Mouse (Mus musculus) stomach, postnatal 0 days (tissue): ENCODE measurements around the gene Gm11733. TPM values are rescaled to one million over a fixed set of nuclear protein-coding genes. Genes with fewer than 3 reads are reported as not detected.

ENCODE experiments used
- ATAC-seq: fragments of 200-750 bp; cut with Nextera tagmentation; 2 replicates; pipeline ENCODE4 v1.8.0; 2017; ENCODE audit not compliant: low FRiP score, low TSS enrichment
- DNase-seq: peaks from one replicate; pipeline ENCODE4 v3.0.0-alpha.2; 2016; ENCODE audit warnings: low spot score
- H3K27ac ChIP-seq: fragments of 300-500 bp; sonication (generic); replicated peaks from 2 replicates; pipeline ENCODE4 v1.5.1; 2014; ENCODE audit warnings: mild to moderate bottlenecking, control low read depth
- H3K27me3 ChIP-seq: fragments of 300-500 bp; sonication (generic); 2 replicates; pipeline ENCODE4 v1.6.1; 2014; ENCODE audit warnings: low read length; ENCODE audit not compliant: control insufficient read depth, insufficient read depth
- H3K36me3 ChIP-seq: fragments of 300-500 bp; sonication (generic); 2 replicates; pipeline ENCODE4 v1.6.1; 2014; ENCODE audit warnings: low read length, mixed read lengths; ENCODE audit not compliant: control insufficient read depth, insufficient read depth
- H3K4me1 ChIP-seq: fragments of 300-500 bp; sonication (generic); replicated peaks from 2 replicates; pipeline ENCODE4 v1.6.1; 2014; ENCODE audit warnings: antibody characterized with exemption; ENCODE audit not compliant: control insufficient read depth, insufficient read depth
- H3K4me2 ChIP-seq: fragments of 300-500 bp; sonication (generic); replicated peaks from 2 replicates; pipeline ENCODE4 v1.6.1; 2014; ENCODE audit warnings: low read depth, mild to moderate bottlenecking, control low read depth, moderate library complexity
- H3K4me3 ChIP-seq: fragments of 300-500 bp; sonication (generic); 2 replicates; pipeline ENCODE4 v1.5.1; 2014; ENCODE audit warnings: low read depth, low read length, control low read depth
- H3K9ac ChIP-seq: fragments of 300-500 bp; sonication (generic); 2 replicates; pipeline ENCODE4 v1.6.1; 2014; ENCODE audit warnings: mild to moderate bottlenecking, low read length, control low read depth, mixed read lengths
- H3K9me3 ChIP-seq: fragments of 300-500 bp; sonication (generic); 2 replicates; pipeline ENCODE4 v1.6.1; 2016; ENCODE audit warnings: low read length; ENCODE audit not compliant: control insufficient read depth
- CTCF ChIP-seq: IDR thresholded peaks from 2 replicates; pipeline ENCODE4 v1.5.1; 2016; ENCODE audit warnings: antibody characterized with exemption, low read depth, mild to moderate bottlenecking, moderate library complexity
- EP300 ChIP-seq: optimal IDR thresholded peaks from 2 replicates; pipeline ENCODE3; 2016; ENCODE audit warnings: antibody characterized with exemption
- WGBS: fragments of 180-500 bp; shearing (Covaris S2); extraction: QIAGEN DNeasy Blood & Tissue Kit; methylation state at CpG from one replicate; pipeline ENCODE4 v1.1.7; 2014; 5-methylcytosine and 5-hydroxymethylcytosine counted together
- polyA plus RNA-seq: library from polyadenylated mRNA; unstranded; fragments of >200 nt; fragmentation: Nextera tagmentation; extraction: Ambion mirVana; gene quantifications from 2 replicates; pipeline ENCODE4 v1.2.1, GENCODE M21; 2015

Gene Gm11733
- polyA plus RNA-seq = not detected in 2 replicates

- 42% methylated on average over 12 of the region's 12 CpGs for WGBS
- DNase-seq (no peak), ATAC-seq (no peak)
- no peak within 1 kb of the TSS; the same call in 1 of the 2 replicates for H3K27ac ChIP-seq
- H3K4me1 ChIP-seq = peaks cover 2% of the 10 kb centered on the region; the same call in 1 of the 2 replicates
- TF ChIP-seq EP300 (no peak), CTCF (no peak)
- no peak within 1 kb of the TSS for H3K4me3 ChIP-seq
- no peaks in the 10 kb centered on the region for H3K27me3 ChIP-seq
- H3K9me3 ChIP-seq = 0 out of 2 replicates have a peak, but pooled peaks cover 2% of the 10 kb centered on the region
- H3K36me3 ChIP-seq = no peaks in the 10 kb centered on the region
- no peak within 1 kb of the TSS for H3K9ac ChIP-seq
- peak within 1 kb of the TSS; percentile 49 for H3K4me2 ChIP-seq
Measured at GRCm38 (mm10) chr11:117484198-117484597, at the start of gene Gm11733. Gm11733 (plus strand) TSS chr11:117484368.

GRCm38 (mm10) chr11:117436401-117437109, 47.6 kb upstream of the Gm11733 start:
- WGBS = 32% methylated on average over 22 of the region's 22 CpGs
- Histone ChIP-seq H3K4me1 (no peaks in the 10 kb centered on the region), H3K9ac (no peak overlapping the region), H3K9me3 (no peaks in the 10 kb centered on the region), H3K36me3 (no peaks in the 10 kb centered on the region), H3K4me3 (no peak overlapping the region), H3K4me2 (no peak overlapping the region), H3K27ac (no peak overlapping the region), H3K27me3 (no peaks in the 10 kb centered on the region; the same call in 1 of the 2 replicates)
- no peak for ATAC-seq
- no peak for TF ChIP-seq EP300
- no peak for TF ChIP-seq CTCF
- peak; percentile 36 for DNase-seq

- Histone ChIP-seq H3K36me3 (no peaks in the 10 kb centered on the region), H3K4me1 (no peaks in the 10 kb centered on the region), H3K9me3 (no peaks in the 10 kb centered on the region), H3K4me3 (no peak overlapping the region), H3K4me2 (no peak overlapping the region), H3K27me3 (no peaks in the 10 kb centered on the region; the same call in 1 of the 2 replicates), H3K9ac (no peak overlapping the region), H3K27ac (no peak overlapping the region)
- TF ChIP-seq EP300 (no peak), CTCF (no peak)
- ATAC-seq (no peak), DNase-seq (no peak)
- 56% methylated on average over 7 of the region's 7 CpGs for WGBS
Measured at GRCm38 (mm10) chr11:117437110-117437490, 47.1 kb upstream of the Gm11733 start.

- H3K4me2 ChIP-seq = no peak overlapping the region
- TF ChIP-seq EP300 = no peak
- TF ChIP-seq CTCF = no peak
- no peaks in the 10 kb centered on the region for H3K9me3 ChIP-seq
- ATAC-seq (no peak), DNase-seq (no peak)
- no peak overlapping the region for H3K9ac ChIP-seq
- no peaks in the 10 kb centered on the region for H3K36me3 ChIP-seq
- H3K27ac ChIP-seq = no peak overlapping the region
- no peak overlapping the region for H3K4me3 ChIP-seq
- no peaks in the 10 kb centered on the region for H3K4me1 ChIP-seq
- H3K27me3 ChIP-seq = no peaks in the 10 kb centered on the region; the same call in 1 of the 2 replicates
- 41% methylated on average over 6 of the region's 6 CpGs for WGBS
Measured at GRCm38 (mm10) chr11:117438363-117438762, 45.8 kb upstream of the Gm11733 start.

- Histone ChIP-seq H3K9ac (no peak overlapping the region), H3K36me3 (no peaks in the 10 kb centered on the region), H3K27ac (no peak overlapping the region), H3K4me2 (0 out of 2 replicates have a peak overlapping the region, but pooled peaks have one; percentile 6), H3K27me3 (no peaks in the 10 kb centered on the region; the same call in 1 of the 2 replicates), H3K4me3 (no peak overlapping the region), H3K9me3 (no peaks in the 10 kb centered on the region), H3K4me1 (no peaks in the 10 kb centered on the region)
- DNase-seq (no peak), ATAC-seq (no peak)
- WGBS = 24% methylated on average over 22 of the region's 22 CpGs
- TF ChIP-seq CTCF = no peak
Measured at GRCm38 (mm10) chr11:117440865-117441425, 43.2 kb upstream of the Gm11733 start.

- H3K9ac ChIP-seq = no peak overlapping the region
- no peak overlapping the region for H3K27ac ChIP-seq
- 90% methylated on average over 2 of the region's 2 CpGs for WGBS
- H3K9me3 ChIP-seq = no peaks in the 10 kb centered on the region
- no peaks in the 10 kb centered on the region for H3K36me3 ChIP-seq
- TF ChIP-seq CTCF (no peak), EP300 (no peak)
- DNase-seq (no peak), ATAC-seq (no peak)
- no peaks in the 10 kb centered on the region for H3K27me3 ChIP-seq
- H3K4me3 ChIP-seq = no peak overlapping the region
- H3K4me1 ChIP-seq = no peaks in the 10 kb centered on the region
- H3K4me2 ChIP-seq = no peak overlapping the region
Measured at GRCm38 (mm10) chr11:117444090-117444489, 40.1 kb upstream of the Gm11733 start.
